Comparison of ENCODE assay signal across 18 mouse cellular contexts in genomic region chr13:32601315-32601714, GRCm38 (mm10).
A peak's percentile ranks its signal among the peaks of the same experiment; 100 is the strongest.
DNase-seq lines count a peak whose midpoint lies in the region; ATAC-seq and TF ChIP-seq lines count a peak whose summit lies in the region.
"Had no signal": no experiment of that assay in that cellular context is flagged by ENCODE, and none has a peak within 500 bp of the region (broad histone marks: within the 10 kb centered on the region; RNA-seq: fewer than 3 reads in every experiment).

No protein-coding gene starts in this region.

- no peaks in the 10 kb centered on the region for H3K36me3 ChIP-seq in heart, embryonic 12.5 days
- H3K36me3 ChIP-seq in embryonic facial prominence, embryonic 10.5 days (replicated peaks), result no peaks in the 10 kb centered on the region
- H3K36me3 ChIP-seq in kidney, embryonic 15.5 days, result no peaks in the 10 kb centered on the region
- H3K36me3 ChIP-seq: forebrain, embryonic 12.5 days had no signal

- intact Hi-C loops in gastrocnemius, adult 2 months (cut with DNase I), result no loop called here

- no peak overlapping the region for H3K4me3 ChIP-seq in heart, embryonic 12.5 days
- H3K4me3 ChIP-seq in embryonic facial prominence, embryonic 10.5 days, result no peak overlapping the region
- H3K4me3 ChIP-seq in gastrocnemius, adult 2 months, result no peak overlapping the region
- H3K4me3 ChIP-seq in kidney, embryonic 15.5 days (replicated peaks), result no peak overlapping the region
- no peak overlapping the region for H3K4me3 ChIP-seq in layer of hippocampus, adult 2 months
- H3K4me3 ChIP-seq: forebrain, embryonic 12.5 days; heart, adult 2 months; megakaryocyte, embryonic 14.5 days had no signal

- ATAC-seq in heart, embryonic 12.5 days (ENCODE audit: insufficient number of reproducible peaks, low FRiP score), result no peak
- ATAC-seq in kidney, embryonic 15.5 days (replicated peaks; ENCODE audit: low FRiP score), result no peak
- ATAC-seq: midbrain, embryonic 16.5 days had no signal

- DNase-seq in heart, adult 18-20 months, result peak; percentile 24 to 36
- peak; percentile 31 for DNase-seq in embryonic facial prominence, embryonic 10.5 days (ENCODE audit: low spot score)
- peak; percentile 77 for DNase-seq in gastrocnemius, adult 2 months
- peak; percentile 14 for DNase-seq in heart, postnatal 4 days
- DNase-seq in layer of hippocampus, adult 2 months (ENCODE audit: low spot score in 2 of 2), result no peak
- DNase-seq: adrenal gland, postnatal 10 days; cerebellum, adult 2 months; kidney, adult 2 months; lung, postnatal 10 days; right cerebral cortex, postnatal 14 days; thymus, postnatal 25 days had no signal

- H3K27ac ChIP-seq in heart, embryonic 12.5 days (ENCODE audit: poor library complexity, severe bottlenecking), result no peak overlapping the region
- H3K27ac ChIP-seq in embryonic facial prominence, embryonic 10.5 days (replicated peaks), result no peak overlapping the region
- H3K27ac ChIP-seq in gastrocnemius, adult 2 months, result 0 out of 2 replicates have a peak overlapping the region, but pooled peaks have one; percentile 24
- H3K27ac ChIP-seq in kidney, embryonic 15.5 days, result no peak overlapping the region
- no peak overlapping the region for H3K27ac ChIP-seq in layer of hippocampus, adult 2 months
- H3K27ac ChIP-seq: forebrain, embryonic 12.5 days; heart, adult 2 months; stomach, postnatal 0 days had no signal

- no peaks in the 10 kb centered on the region for H3K27me3 ChIP-seq in heart, embryonic 12.5 days (replicated peaks)
- H3K27me3 ChIP-seq in embryonic facial prominence, embryonic 10.5 days (replicated peaks; ENCODE audit: low read depth, poor library complexity, severe bottlenecking), result no peaks in the 10 kb centered on the region
- no peaks in the 10 kb centered on the region for H3K27me3 ChIP-seq in kidney, embryonic 15.5 days
- H3K27me3 ChIP-seq: forebrain, embryonic 12.5 days; megakaryocyte, embryonic 14.5 days had no signal

- H3K4me1 ChIP-seq in heart, embryonic 12.5 days (replicated peaks), result 0 out of 2 replicates have a peak, but pooled peaks cover 3% of the 10 kb centered on the region
- no peaks in the 10 kb centered on the region for H3K4me1 ChIP-seq in embryonic facial prominence, embryonic 10.5 days
- H3K4me1 ChIP-seq in kidney, embryonic 15.5 days, result no peaks in the 10 kb centered on the region
- H3K4me1 ChIP-seq: forebrain, embryonic 12.5 days; megakaryocyte, embryonic 14.5 days had no signal

- 50% methylated on average over 5 of the region's 5 CpGs for WGBS in heart, embryonic 12.5 days
- WGBS in embryonic facial prominence, embryonic 10.5 days, result 78% methylated on average over 5 of the region's 5 CpGs
- WGBS in kidney, embryonic 15.5 days, result 66% methylated on average over 5 of the region's 5 CpGs

- H3K9me3 ChIP-seq in heart, embryonic 12.5 days (replicated peaks), result no peaks in the 10 kb centered on the region
- no peaks in the 10 kb centered on the region for H3K9me3 ChIP-seq in embryonic facial prominence, embryonic 10.5 days
- no peaks in the 10 kb centered on the region for H3K9me3 ChIP-seq in kidney, embryonic 15.5 days (replicated peaks)
- H3K9me3 ChIP-seq: forebrain, embryonic 12.5 days; megakaryocyte, embryonic 14.5 days had no signal

- no peak for TF ChIP-seq CTCF in gastrocnemius, adult 2 months (IDR thresholded peaks at IDR 0.05)
- no peak for TF ChIP-seq CTCF in layer of hippocampus, adult 2 months (conservative IDR thresholded peaks at IDR 0.05)

- H3K4me2 ChIP-seq in heart, embryonic 12.5 days, result no peak overlapping the region
- H3K4me2 ChIP-seq in kidney, embryonic 15.5 days, result no peak overlapping the region
- H3K4me2 ChIP-seq: forebrain, embryonic 12.5 days had no signal

- no peak overlapping the region for H3K9ac ChIP-seq in heart, embryonic 12.5 days
- no peak overlapping the region for H3K9ac ChIP-seq in kidney, embryonic 15.5 days
- H3K9ac ChIP-seq: forebrain, embryonic 12.5 days had no signal

Comparison
In these comparisons a context has a peak if more than half of its experiments do, and no peak if none do; other contexts are left out.
1. DNase-seq: peak in heart, adult 18-20 months (2 of 2), embryonic facial prominence, embryonic 10.5 days (single experiment), gastrocnemius, adult 2 months (single experiment) and heart, postnatal 4 days (single experiment); none in layer of hippocampus, adult 2 months (0 of 2).